Mouse (Mus musculus) heart, embryonic 11.5 days (tissue): ENCODE measurements around the gene Fam107b. TPM values are rescaled to one million over a fixed set of nuclear protein-coding genes. Genes with fewer than 3 reads are reported as not detected.
A peak's percentile ranks its signal among the peaks of the same experiment; 100 is the strongest.
"Not testable (repeated sequence)": the region's sequence is repeated elsewhere in the genome, so short reads cannot be mapped to it uniquely, and the experiment has no call there.

Experiments used
- ATAC-seq: fragments of 200-750 bp; cut with Nextera tagmentation; replicated peaks from 2 replicates; pipeline ENCODE4 v1.8.0; 2017; ENCODE audit warnings: moderate library complexity; ENCODE audit not compliant: insufficient number of reproducible peaks, low FRiP score, low TSS enrichment
- H3K27ac ChIP-seq: fragments of 300-500 bp; sonication (generic); 2 replicates; pipeline ENCODE4 v1.5.1; 2014; ENCODE audit warnings: mild to moderate bottlenecking, low read depth, low read length
- H3K27me3 ChIP-seq: fragments of 300-500 bp; sonication (generic); 2 replicates; pipeline ENCODE4 v1.6.1; 2014; ENCODE audit warnings: mild to moderate bottlenecking, low read length, mixed read lengths; ENCODE audit not compliant: control insufficient read depth, insufficient read depth
- H3K36me3 ChIP-seq: fragments of 300-500 bp; sonication (generic); 2 replicates; pipeline ENCODE4 v1.6.1; 2014; ENCODE audit warnings: mild to moderate bottlenecking, low read length, moderate library complexity, mixed read lengths; ENCODE audit not compliant: control insufficient read depth, insufficient read depth
- H3K4me1 ChIP-seq: fragments of 300-500 bp; sonication (generic); 2 replicates; pipeline ENCODE4 v1.6.1; 2014; ENCODE audit warnings: low read length; ENCODE audit not compliant: control insufficient read depth, insufficient read depth
- H3K4me2 ChIP-seq: fragments of 300-500 bp; sonication (generic); 2 replicates; pipeline ENCODE4 v1.6.1; 2014; ENCODE audit warnings: mild to moderate bottlenecking, moderate library complexity
- H3K4me3 ChIP-seq: fragments of 300-500 bp; sonication (generic); 2 replicates; pipeline ENCODE4 v1.5.1; 2014; ENCODE audit warnings: low read depth, low read length
- H3K9ac ChIP-seq: fragments of 300-500 bp; sonication (generic); 2 replicates; pipeline ENCODE4 v1.6.1; 2014; ENCODE audit warnings: mild to moderate bottlenecking, low read depth, low read length, moderate library complexity
- H3K9me3 ChIP-seq: fragments of 300-500 bp; sonication (generic); replicated peaks from 2 replicates; pipeline ENCODE4 v1.6.1; 2016; ENCODE audit warnings: low read length; ENCODE audit not compliant: control insufficient read depth
- WGBS: fragments of 180-500 bp; shearing (Covaris S2); extraction: QIAGEN DNeasy Blood & Tissue Kit; methylation state at CpG from one replicate; pipeline ENCODE4 v1.1.7; 2014; ENCODE audit not compliant: insufficient replicate concordance; 5-methylcytosine and 5-hydroxymethylcytosine counted together
- polyA plus RNA-seq: library from polyadenylated mRNA; unstranded; fragments of >200 nt; fragmentation: Nextera tagmentation; extraction: Ambion mirVana; gene quantifications from 2 replicates; pipeline ENCODE4 v1.2.1, GENCODE M21; 2014

Fam107b gene
- polyA plus RNA-seq, 1 experiment from 2014 or later, result 34.6 TPM

DNA sequence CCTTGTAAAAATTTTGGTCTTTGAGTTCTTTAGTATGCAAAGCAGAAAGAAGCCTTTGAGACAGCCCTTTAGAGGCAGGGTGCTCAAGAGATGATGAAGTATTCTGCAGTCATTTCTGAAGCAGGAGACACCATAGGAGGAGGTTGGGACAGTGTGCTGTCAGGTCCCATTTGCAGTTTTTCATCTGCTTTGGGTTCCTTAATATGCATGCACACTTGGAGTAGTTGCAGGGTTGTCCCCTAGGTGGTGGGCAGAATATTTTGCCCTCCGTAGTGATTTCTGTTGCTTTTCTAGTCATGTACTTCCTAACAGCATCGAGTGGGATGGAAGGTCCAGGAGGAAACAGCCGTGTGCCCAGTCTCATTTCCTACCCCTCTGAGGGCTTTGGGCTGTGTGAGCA, 145.1 kb downstream of the Fam107b start:
- H3K4me2 ChIP-seq, result peak overlapping the region; percentile 43
- peaks cover 13% of the 10 kb centered on the region for H3K4me1 ChIP-seq
- H3K9ac ChIP-seq, result no peak overlapping the region
- no peak for ATAC-seq
- no peak overlapping the region for H3K27ac ChIP-seq
- no peaks in the 10 kb centered on the region for H3K36me3 ChIP-seq
- 56% methylated on average over 3 of the region's 3 CpGs for WGBS
- no peaks in the 10 kb centered on the region for H3K9me3 ChIP-seq
- H3K4me3 ChIP-seq, result peak overlapping the region; percentile 22
- H3K27me3 ChIP-seq, result 0 out of 2 replicates have a peak, but pooled peaks cover 2% of the 10 kb centered on the region

DNA sequence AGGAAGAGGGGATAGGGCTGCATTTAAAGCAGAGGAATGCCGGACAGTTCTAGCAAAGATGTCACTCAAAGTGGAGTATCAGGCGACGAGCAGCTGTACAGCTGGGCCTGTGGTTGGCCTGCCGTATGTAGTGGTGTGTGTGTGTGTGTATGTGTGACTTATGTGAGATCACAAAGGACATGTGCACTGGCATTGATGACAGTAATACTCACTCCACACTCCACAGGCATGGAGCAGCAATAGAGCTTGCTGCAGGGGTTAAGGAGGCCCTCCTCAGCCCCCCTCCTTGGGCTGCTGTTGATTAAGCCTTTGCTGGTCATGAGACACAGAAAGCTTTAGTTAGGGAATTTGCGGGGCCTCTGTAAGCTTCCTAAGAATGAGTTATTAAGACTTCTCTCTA, 147.0 kb downstream of the Fam107b start:
- WGBS, result 41% methylated on average over 5 of the region's 5 CpGs
- Histone ChIP-seq H3K27ac (no peak overlapping the region), H3K4me1 (peaks cover 16% of the 10 kb centered on the region), H3K36me3 (no peaks in the 10 kb centered on the region), H3K4me2 (0 out of 2 replicates have a peak overlapping the region, but pooled peaks have one; percentile 43), H3K27me3 (no peaks in the 10 kb centered on the region), H3K9me3 (no peaks in the 10 kb centered on the region), H3K4me3 (no peak overlapping the region), H3K9ac (no peak overlapping the region)
- ATAC-seq, result no peak

DNA sequence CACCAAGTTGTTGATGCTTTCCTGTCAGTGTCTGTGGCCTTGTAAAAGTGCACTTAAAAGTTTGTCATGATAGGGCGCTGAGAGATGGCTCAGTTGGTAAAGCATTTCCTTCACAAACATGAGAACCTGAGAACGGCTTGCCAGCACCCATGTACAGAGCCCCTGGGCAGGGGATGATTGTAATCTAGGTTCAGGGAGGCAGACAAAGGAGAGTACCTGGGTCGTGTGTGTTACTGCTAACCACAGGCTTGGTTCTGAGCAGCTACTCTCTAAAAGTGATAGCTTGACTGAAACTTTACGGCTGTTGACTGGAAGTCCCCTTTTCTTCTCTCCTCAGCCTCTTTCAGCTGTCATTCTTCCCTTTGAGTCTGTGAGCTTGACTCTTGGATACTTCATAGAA, 147.6 kb downstream of the Fam107b start:
- no peak overlapping the region for H3K27ac ChIP-seq
- no peaks in the 10 kb centered on the region for H3K9me3 ChIP-seq
- no peak overlapping the region for H3K4me3 ChIP-seq
- no peak for ATAC-seq
- H3K4me1 ChIP-seq, result peaks cover 17% of the 10 kb centered on the region
- WGBS, result 58% methylated on average over 4 of the region's 4 CpGs
- no peak overlapping the region for H3K4me2 ChIP-seq
- H3K36me3 ChIP-seq, result no peaks in the 10 kb centered on the region
- no peak overlapping the region for H3K9ac ChIP-seq
- no peaks in the 10 kb centered on the region for H3K27me3 ChIP-seq

DNA sequence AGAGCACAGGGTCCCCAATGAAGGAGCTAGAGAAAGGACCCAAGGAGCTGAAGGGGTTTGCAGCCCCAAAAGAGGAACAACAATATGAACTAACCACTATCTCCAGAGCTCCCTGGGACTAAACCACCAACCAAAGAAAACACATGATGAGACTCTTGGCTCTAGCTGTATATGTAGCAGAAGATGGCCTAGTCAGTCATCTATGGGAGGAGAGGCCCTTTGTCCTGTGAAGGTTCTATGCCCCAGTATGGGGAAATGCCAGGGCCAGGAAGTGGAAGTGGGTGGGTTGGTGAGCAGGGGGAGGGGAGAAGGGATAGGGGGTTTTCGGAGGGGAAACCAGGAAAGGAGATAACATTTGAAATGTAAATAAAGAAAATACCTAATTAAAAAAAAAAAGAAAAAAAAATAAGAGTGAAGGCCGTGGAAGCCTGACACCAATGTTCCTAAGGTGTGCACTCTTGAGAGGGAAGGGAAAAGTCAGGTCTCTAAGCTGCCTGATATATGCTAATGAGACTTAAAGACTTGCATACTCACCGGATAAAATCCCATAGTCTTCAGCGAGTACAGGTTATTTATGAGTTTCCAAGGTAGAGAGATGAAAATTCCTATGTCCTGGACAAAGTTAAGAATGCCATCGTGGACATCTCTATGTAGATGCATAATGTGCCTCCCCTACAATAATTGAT, 149.3 kb downstream of the Fam107b start:
- not testable (repeated sequence) for H3K4me3 ChIP-seq, H3K27me3 ChIP-seq, H3K36me3 ChIP-seq, H3K9ac ChIP-seq, H3K9me3 ChIP-seq, H3K27ac ChIP-seq, ATAC-seq, H3K4me2 ChIP-seq
- 71% methylated on average over 5 of the region's 5 CpGs for WGBS
- H3K4me1 ChIP-seq, result peaks cover 17% of the 10 kb centered on the region

DNA sequence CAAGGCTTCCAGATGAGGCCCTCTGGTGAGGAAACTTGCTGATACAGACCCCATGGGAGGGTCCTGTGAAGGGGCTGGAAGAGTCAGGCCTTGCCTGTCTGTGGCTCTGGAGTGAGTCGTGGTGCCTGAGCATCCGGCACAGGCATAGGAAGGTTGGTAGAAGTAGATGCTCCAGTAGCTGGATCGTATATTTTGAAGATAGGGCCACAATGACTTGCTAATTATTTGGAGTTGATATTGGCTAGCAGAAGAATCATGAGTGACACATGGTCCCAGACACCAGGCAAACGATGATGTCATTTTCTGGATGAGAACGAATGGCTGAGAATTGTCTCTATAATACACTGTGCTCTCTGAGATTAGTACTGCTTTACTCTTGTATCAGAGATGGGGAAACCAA, 150.8 kb downstream of the Fam107b start:
- peaks cover 17% of the 10 kb centered on the region for H3K4me1 ChIP-seq
- no peak overlapping the region for H3K27ac ChIP-seq
- WGBS, result 86% methylated on average over 5 of the region's 5 CpGs
- no peak overlapping the region for H3K4me3 ChIP-seq
- H3K9ac ChIP-seq, result no peak overlapping the region
- no peak overlapping the region for H3K4me2 ChIP-seq
- no peaks in the 10 kb centered on the region for H3K27me3 ChIP-seq
- H3K9me3 ChIP-seq, result no peaks in the 10 kb centered on the region
- no peak for ATAC-seq
- H3K36me3 ChIP-seq, result no peaks in the 10 kb centered on the region

DNA sequence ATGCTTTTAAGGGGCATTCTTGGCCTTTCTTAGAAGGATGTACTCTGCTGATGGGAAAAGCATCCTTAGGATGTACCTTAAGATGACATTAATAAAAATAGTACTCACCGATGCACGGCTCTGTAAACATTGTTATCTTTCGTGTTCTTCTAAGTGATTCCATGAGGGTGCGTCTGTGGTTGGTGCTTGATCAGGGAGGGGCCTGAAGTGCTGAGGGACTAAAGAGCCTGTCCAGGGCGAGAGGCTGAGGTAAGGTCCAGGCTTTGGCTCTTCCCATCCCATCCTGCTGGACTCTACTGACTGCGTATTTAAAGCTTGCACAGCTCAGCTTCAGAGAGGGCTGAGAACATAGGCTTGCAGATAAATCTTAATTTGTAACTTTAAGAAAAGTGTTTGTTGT, 151.7 kb downstream of the Fam107b start:
- H3K4me3 ChIP-seq, result no peak overlapping the region
- no peak overlapping the region for H3K27ac ChIP-seq
- no peaks in the 10 kb centered on the region for H3K27me3 ChIP-seq
- no peaks in the 10 kb centered on the region for H3K9me3 ChIP-seq
- H3K9ac ChIP-seq, result no peak overlapping the region
- no peak overlapping the region for H3K4me2 ChIP-seq
- ATAC-seq, result no peak
- 36% methylated on average over 6 of the region's 6 CpGs for WGBS
- H3K4me1 ChIP-seq, result peaks cover 23% of the 10 kb centered on the region
- H3K36me3 ChIP-seq, result no peaks in the 10 kb centered on the region

DNA sequence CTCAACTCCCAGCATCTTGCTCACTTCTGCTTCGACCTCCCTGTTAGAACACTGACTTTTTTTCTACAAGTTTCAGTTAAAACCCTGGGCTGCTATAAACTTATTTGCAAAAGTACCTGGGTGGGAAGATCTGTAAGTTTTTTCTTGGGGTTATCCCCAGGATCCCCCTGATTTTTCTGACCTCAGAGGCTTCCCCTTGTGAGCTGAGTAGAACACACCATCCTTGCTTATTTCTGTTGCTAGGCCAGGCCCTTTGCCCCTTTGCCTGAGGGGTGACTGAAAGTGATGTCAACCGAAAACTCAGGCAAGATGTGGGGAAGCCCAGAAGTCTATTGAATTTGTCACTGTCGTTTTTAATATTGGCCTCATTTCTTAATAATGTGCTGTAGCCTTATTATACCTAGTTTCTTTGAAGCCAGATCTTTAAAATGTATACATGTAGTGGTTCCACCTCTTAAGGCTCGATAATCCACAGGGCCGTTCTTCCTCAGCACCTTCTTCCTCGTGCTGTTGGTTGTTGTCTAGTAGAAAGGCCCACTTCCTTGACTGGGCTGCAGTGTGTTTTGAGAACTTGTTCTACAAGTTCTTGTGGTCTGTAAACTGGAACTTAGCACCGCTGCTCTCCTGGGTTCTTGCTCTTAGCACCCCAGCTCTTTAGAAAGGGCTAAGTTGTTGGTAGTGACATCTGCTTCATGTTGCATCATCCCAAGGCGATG, 153.3 kb downstream of the Fam107b start:
- ATAC-seq, result no peak
- Histone ChIP-seq H3K36me3 (no peaks in the 10 kb centered on the region), H3K4me1 (peaks cover 14% of the 10 kb centered on the region), H3K4me3 (no peak overlapping the region), H3K27me3 (no peaks in the 10 kb centered on the region), H3K27ac (no peak overlapping the region), H3K9ac (no peak overlapping the region), H3K4me2 (no peak overlapping the region), H3K9me3 (no peaks in the 10 kb centered on the region)
- 76% methylated on average over 8 of the region's 8 CpGs for WGBS

DNA sequence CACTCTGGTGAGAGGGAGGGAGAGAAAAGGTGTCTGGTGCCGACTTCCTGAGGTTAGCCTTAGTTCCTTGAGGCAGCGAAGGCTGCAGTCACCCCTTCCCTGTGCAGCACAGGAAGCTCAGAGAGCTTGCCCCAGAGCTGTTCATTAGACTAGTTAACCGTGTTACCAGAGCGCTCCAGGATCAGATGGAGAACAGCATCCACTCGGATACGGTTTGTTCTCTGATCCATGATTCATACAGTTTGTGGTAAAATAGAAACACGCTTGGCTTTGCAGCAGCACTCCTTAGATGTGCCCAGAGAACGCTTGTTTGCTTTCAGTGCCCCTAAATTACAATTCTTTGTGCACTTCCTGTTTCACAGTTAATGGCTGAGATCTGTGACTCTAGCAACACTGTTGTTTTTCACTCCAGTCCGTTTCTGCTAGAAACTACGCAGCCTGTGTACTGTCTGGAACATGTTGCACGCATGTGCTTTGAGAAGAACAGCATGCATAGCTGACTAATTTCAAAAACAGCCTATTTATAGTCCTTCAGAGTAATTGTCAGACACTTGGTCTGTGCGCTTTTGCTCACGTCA, 156.3 kb downstream of the Fam107b start:
- Histone ChIP-seq H3K4me1 (peaks cover 21% of the 10 kb centered on the region), H3K9me3 (no peaks in the 10 kb centered on the region), H3K36me3 (no peaks in the 10 kb centered on the region), H3K4me3 (no peak overlapping the region), H3K9ac (no peak overlapping the region), H3K27me3 (no peaks in the 10 kb centered on the region), H3K4me2 (no peak overlapping the region), H3K27ac (0 out of 2 replicates have a peak overlapping the region, but pooled peaks have one; percentile 15)
- 62% methylated on average over 13 of the region's 13 CpGs for WGBS
- no peak for ATAC-seq
